Mouse (Mus musculus): ENCODE measurements around the gene Slc15a1. TPM values are rescaled to one million over a fixed set of nuclear protein-coding genes. Genes with fewer than 3 reads are reported as not detected.

The Slc15a1 gene
- polyA plus RNA-seq (2012; fragmentation: generic; extraction: Trizol), result not detected

GRCm38 (mm10) chr14:121504781-121505484 is at the start of gene Slc15a1:
Slc15a1 (minus strand) TSS chr14:121505252.

Other genes starting within 250 kb of the Slc15a1 start
- 10 to 100 TPM; 13.4 to 23.4 TPM for gene Stk24, start 125.2 kb downstream of the Slc15a1 start, polyA plus RNA-seq (2012; fragmentation: generic; extraction: Trizol)